Mouse (Mus musculus): Measurements from ENCODE around the gene Neurl2. TPM values are rescaled to one million over a fixed set of nuclear protein-coding genes. Genes with fewer than 3 reads are reported as not detected.
A peak's percentile ranks its signal among the peaks of the same experiment; 100 is the strongest.

Neurl2 gene
- polyA plus RNA-seq, 1 experiment from 2014 or later: 1.5 TPM

- peaks cover 49% of the 10 kb centered on the region for H3K4me1 ChIP-seq (replicated peaks)
- H3K36me3 ChIP-seq (replicated peaks): peaks cover 15% of the 10 kb centered on the region
- H3K27ac ChIP-seq (replicated peaks): peak overlapping the region; percentile 87
- H3K9ac ChIP-seq: peak overlapping the region; percentile 74
- H3K4me3 ChIP-seq (replicated peaks): peak overlapping the region; percentile 68
- 5% methylated on average over 7 of the region's 7 CpGs for WGBS (ENCODE audit: insufficient replicate concordance)
- ATAC-seq (ENCODE audit: insufficient read depth): no peak
- H3K9me3 ChIP-seq (replicated peaks): no peaks in the 10 kb centered on the region
- H3K27me3 ChIP-seq: peaks cover 53% of the 10 kb centered on the region
- H3K4me2 ChIP-seq: peak overlapping the region; percentile 99
These were observed 48.3 kb downstream of the Neurl2 start for GRCm38 (mm10) chr2:164784869-164785420.

DNA sequence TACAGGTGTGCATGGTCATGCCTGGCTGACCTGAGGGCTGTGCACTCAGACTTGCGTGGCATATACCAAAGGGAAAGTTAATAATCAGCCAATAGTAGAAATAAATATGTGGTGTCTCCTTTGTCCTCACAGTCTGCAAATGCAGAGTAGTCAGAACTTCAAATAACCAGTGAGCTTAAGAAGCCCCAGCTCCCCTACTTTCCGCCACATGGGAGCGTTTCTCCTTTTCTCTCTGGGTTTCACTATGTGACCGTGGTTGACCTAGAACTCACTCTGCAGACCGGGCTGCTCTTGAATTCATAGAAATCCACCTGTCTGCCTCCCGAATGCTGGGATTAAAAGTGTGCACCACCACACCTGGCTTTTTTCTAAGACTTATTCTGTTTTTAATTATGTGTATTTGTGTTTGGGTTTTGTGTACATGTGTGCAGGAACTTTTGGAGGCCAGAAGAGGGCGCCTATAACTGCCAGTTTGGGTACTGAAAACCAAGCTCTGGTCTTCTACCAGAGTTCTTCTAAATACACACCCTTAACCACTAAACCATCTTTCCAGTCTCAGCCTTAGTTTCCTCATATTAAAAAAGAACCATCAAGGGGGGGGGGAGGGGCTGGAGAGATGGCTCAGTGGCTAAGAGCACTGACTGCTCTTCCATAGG is 49.2 kb downstream of the Neurl2 start:
- Histone ChIP-seq H3K4me1 (replicated peaks) (peaks cover 48% of the 10 kb centered on the region), H3K4me2 (no peak overlapping the region), H3K4me3 (replicated peaks) (no peak overlapping the region), H3K9me3 (replicated peaks) (no peaks in the 10 kb centered on the region), H3K27me3 (peaks cover 62% of the 10 kb centered on the region), H3K27ac (replicated peaks) (no peak overlapping the region), H3K9ac (no peak overlapping the region), H3K36me3 (replicated peaks) (0 out of 2 replicates have a peak, but pooled peaks cover 8% of the 10 kb centered on the region)
- ATAC-seq (ENCODE audit: insufficient read depth): no peak
- WGBS (ENCODE audit: insufficient replicate concordance): 70% methylated on average over 7 of the region's 7 CpGs

DNA sequence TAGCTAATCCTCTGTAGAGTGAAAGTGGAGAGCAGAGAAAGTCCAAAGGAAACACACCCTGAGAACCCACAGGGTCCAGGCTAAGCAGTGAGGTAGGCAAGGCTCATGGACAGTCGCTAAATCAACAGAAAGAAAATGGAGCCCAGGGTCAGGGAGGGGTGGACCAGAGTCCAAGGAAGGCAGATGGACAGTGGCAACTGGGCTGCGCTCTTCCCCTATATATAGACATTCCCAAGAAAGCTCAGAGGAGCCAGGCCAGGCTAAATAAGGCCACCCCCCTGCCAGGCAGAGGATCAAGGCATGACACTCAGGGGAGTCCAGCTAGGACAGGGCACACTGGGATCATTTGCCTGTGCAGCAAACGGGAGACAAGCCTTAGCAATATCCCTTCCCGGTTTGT is 51.4 kb downstream of the Neurl2 start:
- WGBS (ENCODE audit: insufficient replicate concordance): 61% methylated on average over 4 of the region's 4 CpGs
- no peak overlapping the region for H3K4me3 ChIP-seq (replicated peaks)
- no peak overlapping the region for H3K9ac ChIP-seq
- H3K4me2 ChIP-seq: no peak overlapping the region
- ATAC-seq (ENCODE audit: insufficient read depth): no peak
- H3K4me1 ChIP-seq (replicated peaks): peaks cover 29% of the 10 kb centered on the region
- H3K27ac ChIP-seq (replicated peaks): no peak overlapping the region
- peaks cover 79% of the 10 kb centered on the region for H3K27me3 ChIP-seq
- no peaks in the 10 kb centered on the region for H3K36me3 ChIP-seq (replicated peaks)
- no peaks in the 10 kb centered on the region for H3K9me3 ChIP-seq (replicated peaks)

Other genes starting within 250 kb of the Neurl2 start
- not detected in 2 replicates for gene Wfdc6a, start 248.0 kb downstream of the Neurl2 start, polyA plus RNA-seq (2015; fragmentation: Nextera tagmentation; extraction: Ambion mirVana)
- not detected in 2 replicates for gene Eppin, start 239.9 kb downstream of the Neurl2 start, polyA plus RNA-seq (2015; fragmentation: Nextera tagmentation; extraction: Ambion mirVana)
- gene Wfdc6b, start 219.9 kb downstream of the Neurl2 start, polyA plus RNA-seq (2015; fragmentation: Nextera tagmentation; extraction: Ambion mirVana): not detected in 2 replicates
- not detected in 2 replicates for gene Wfdc8, start 219.8 kb downstream of the Neurl2 start, polyA plus RNA-seq (2015; fragmentation: Nextera tagmentation; extraction: Ambion mirVana)
- not detected in 2 replicates for gene Wfdc16, start 194.7 kb downstream of the Neurl2 start, polyA plus RNA-seq (2015; fragmentation: Nextera tagmentation; extraction: Ambion mirVana)
- not detected in 2 replicates for gene Wfdc10, start 177.4 kb downstream of the Neurl2 start, polyA plus RNA-seq (2015; fragmentation: Nextera tagmentation; extraction: Ambion mirVana)
- gene Wfdc9, start 176.9 kb downstream of the Neurl2 start, polyA plus RNA-seq (2015; fragmentation: Nextera tagmentation; extraction: Ambion mirVana): not detected in 2 replicates
- gene Wfdc11, start 159.4 kb downstream of the Neurl2 start, polyA plus RNA-seq (2015; fragmentation: Nextera tagmentation; extraction: Ambion mirVana): not detected in 2 replicates
- gene Wfdc13, start 148.3 kb downstream of the Neurl2 start, polyA plus RNA-seq (2015; fragmentation: Nextera tagmentation; extraction: Ambion mirVana): not detected in 2 replicates
- gene Spint4, start 135.0 kb downstream of the Neurl2 start, polyA plus RNA-seq (2015; fragmentation: Nextera tagmentation; extraction: Ambion mirVana): not detected in 2 replicates
- not detected in 2 replicates for gene Spint5, start 118.2 kb downstream of the Neurl2 start, polyA plus RNA-seq (2015; fragmentation: Nextera tagmentation; extraction: Ambion mirVana)
- gene Wfdc3, start 87.5 kb downstream of the Neurl2 start, polyA plus RNA-seq (2015; fragmentation: Nextera tagmentation; extraction: Ambion mirVana): 2.3 and 2.4 TPM in 2 replicates
- gene Dnttip1, start 87.5 kb downstream of the Neurl2 start, polyA plus RNA-seq (2015; fragmentation: Nextera tagmentation; extraction: Ambion mirVana): 40.5 and 41.1 TPM in 2 replicates
- 682 and 720 TPM in 2 replicates for gene Ube2c, start 63.6 kb downstream of the Neurl2 start, polyA plus RNA-seq (2015; fragmentation: Nextera tagmentation; extraction: Ambion mirVana)
- 27.2 and 51.1 TPM in 2 replicates for gene Tnnc2, start 53.5 kb downstream of the Neurl2 start, polyA plus RNA-seq (2015; fragmentation: Nextera tagmentation; extraction: Ambion mirVana)
- gene Snx21, start 47.6 kb downstream of the Neurl2 start, polyA plus RNA-seq (2015; fragmentation: Nextera tagmentation; extraction: Ambion mirVana): 5.6 and 7.9 TPM in 2 replicates
- 20.3 and 21.3 TPM in 2 replicates for gene Acot8, start 28.6 kb downstream of the Neurl2 start, polyA plus RNA-seq (2015; fragmentation: Nextera tagmentation; extraction: Ambion mirVana)
- 4.3 and 5.5 TPM in 2 replicates for gene Zswim3, start 28.4 kb downstream of the Neurl2 start, polyA plus RNA-seq (2015; fragmentation: Nextera tagmentation; extraction: Ambion mirVana)
- 4.4 TPM in 2 replicates for gene Zswim1, start 10.8 kb downstream of the Neurl2 start, polyA plus RNA-seq (2015; fragmentation: Nextera tagmentation; extraction: Ambion mirVana)
- not detected in 2 replicates for gene Spata25, start 4.9 kb downstream of the Neurl2 start, polyA plus RNA-seq (2015; fragmentation: Nextera tagmentation; extraction: Ambion mirVana)
- 75.4 and 81.1 TPM in 2 replicates for gene Ctsa, start 583 bp downstream of the Neurl2 start, polyA plus RNA-seq (2015; fragmentation: Nextera tagmentation; extraction: Ambion mirVana)
- gene Pltp, start 24.3 kb upstream of the Neurl2 start, polyA plus RNA-seq (2015; fragmentation: Nextera tagmentation; extraction: Ambion mirVana): 17.8 and 23.5 TPM in 2 replicates
- 38.3 and 40.7 TPM in 2 replicates for gene Pcif1, start 45.8 kb upstream of the Neurl2 start, polyA plus RNA-seq (2015; fragmentation: Nextera tagmentation; extraction: Ambion mirVana)
- 5.9 and 6.9 TPM in 2 replicates for gene Zfp335, start 78.3 kb upstream of the Neurl2 start, polyA plus RNA-seq (2015; fragmentation: Nextera tagmentation; extraction: Ambion mirVana)
- 5.9 and 10.2 TPM in 2 replicates for gene Mmp9, start 107.3 kb upstream of the Neurl2 start, polyA plus RNA-seq (2015; fragmentation: Nextera tagmentation; extraction: Ambion mirVana)
- 0.26 and 0.37 TPM in 2 replicates for gene Slc12a5, start 127.3 kb upstream of the Neurl2 start, polyA plus RNA-seq (2015; fragmentation: Nextera tagmentation; extraction: Ambion mirVana)
- gene Ncoa5, start 201.4 kb upstream of the Neurl2 start, polyA plus RNA-seq (2015; fragmentation: Nextera tagmentation; extraction: Ambion mirVana): 14.2 and 14.5 TPM in 2 replicates
- 2.8 and 3.5 TPM in 2 replicates for gene Cd40, start 222.2 kb upstream of the Neurl2 start, polyA plus RNA-seq (2015; fragmentation: Nextera tagmentation; extraction: Ambion mirVana)